Mouse (Mus musculus) urinary bladder, adult 18-20 months (tissue): ENCODE measurements around the gene Lhfpl3.

ENCODE experiments used
- DNase-seq, 2 experiments: peaks; one replicate each; pipeline ENCODE4 v3.0.0; 2022; ENCODE audit warnings: low spot score in 2 of 2, mixed read lengths in 2 of 2

Gene Lhfpl3

GRCm38 (mm10) chr5:23284884-23285283, 539.0 kb downstream of the Lhfpl3 start:
- no peak for DNase-seq

- no peak for DNase-seq
Observed at GRCm38 (mm10) chr5:23289149-23289548, 543.3 kb downstream of the Lhfpl3 start.
